Mouse (Mus musculus) hematopoietic stem cell, adult 5-6 weeks (primary cell): ENCODE data around the gene Rgs13. TPM values are rescaled to one million over a fixed set of nuclear protein-coding genes. Genes with fewer than 3 reads are reported as not detected.
"Not testable (repeated sequence)": the region's sequence is repeated elsewhere in the genome, so short reads cannot be mapped to it uniquely, and the experiment has no call there.

Experiments used
- ATAC-seq, 2 experiments: fragments of 125-278 bp in 1 of 2; replicated peaks in 1 of 2; 2 replicates each; pipeline ENCODE4 v1.8.0; 2016 to 2017; ENCODE audit warnings: inconsistent platforms in 2 of 2, mild to moderate bottlenecking in 2 of 2, moderate number of reproducible peaks in 2 of 2, low read depth in 1 of 2, moderate TSS enrichment in 1 of 2; ENCODE audit not compliant: low FRiP score in 2 of 2, poor library complexity in 2 of 2, severe bottlenecking in 2 of 2, insufficient read depth in 1 of 2, low TSS enrichment in 1 of 2
- total RNA-seq: library from RNA; stranded (forward); fragments of 172-1452, 232-1000 nt; gene quantifications from 2 replicates; pipeline ENCODE4 v1.2.3, GENCODE M21; 2017

Rgs13 gene
- total RNA-seq, 1 experiment from 2014 or later: not detected

DNA sequence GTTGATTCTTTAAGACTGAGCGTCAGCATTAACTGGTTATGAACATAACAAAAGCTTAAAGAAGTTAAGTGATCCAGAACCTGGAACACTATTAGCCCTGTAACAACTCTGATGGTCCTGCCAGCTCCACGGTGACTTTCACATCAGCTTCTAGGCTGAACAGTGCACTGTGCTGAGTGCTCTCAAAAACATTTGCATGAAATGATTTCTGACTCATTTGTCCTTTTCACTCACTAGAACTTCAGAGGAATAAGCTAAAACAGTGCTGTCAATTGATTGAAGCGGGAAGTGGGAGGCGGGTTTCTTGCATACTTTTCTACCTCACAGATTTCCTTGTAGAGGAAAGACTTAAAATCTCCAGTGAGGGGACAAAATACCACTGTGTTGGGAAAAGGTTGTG is 8.3 kb downstream of the Rgs13 start:
- ATAC-seq: no peak

DNA sequence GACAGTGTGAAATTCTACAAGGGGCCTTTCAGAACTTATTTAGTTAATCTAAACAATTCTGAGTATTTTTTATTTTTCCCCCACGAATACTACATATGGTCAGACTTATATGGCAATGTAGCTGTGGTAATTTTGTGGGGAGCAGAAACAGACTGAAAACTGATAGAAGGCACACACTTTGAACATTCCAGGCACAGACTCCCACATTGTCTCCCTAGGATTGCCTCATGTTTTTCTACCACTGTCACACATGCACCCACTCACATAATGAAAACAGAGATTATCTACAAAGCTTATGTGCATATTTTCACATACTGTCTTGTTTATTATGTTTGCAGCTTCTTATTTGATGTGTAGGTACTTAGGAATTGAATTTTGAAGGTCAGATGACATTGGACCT is 9.4 kb downstream of the Rgs13 start:
- ATAC-seq: no peak

GRCm38 (mm10) chr1:144166897-144167296 is 10.3 kb downstream of the Rgs13 start:
- ATAC-seq: no peak

DNA sequence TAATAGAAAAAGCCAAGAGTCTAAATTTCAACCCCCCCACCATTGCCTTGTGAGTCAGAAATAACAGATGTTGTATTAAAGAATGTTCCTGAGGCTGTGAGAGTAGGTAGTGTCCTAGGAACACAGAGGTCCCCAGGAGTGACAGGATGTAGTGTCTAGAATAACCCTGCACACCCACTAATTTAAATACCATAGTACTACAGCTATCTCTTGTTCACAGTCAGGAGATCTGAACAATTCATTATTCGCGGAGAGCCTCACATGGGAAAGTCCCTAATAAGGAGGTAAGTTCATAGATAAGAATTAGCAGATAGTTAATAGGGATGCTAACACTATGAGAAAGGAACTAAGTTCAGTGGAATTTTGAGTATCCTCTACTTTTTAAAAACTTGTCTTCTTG is 10.9 kb downstream of the Rgs13 start:
- ATAC-seq: no peak

DNA sequence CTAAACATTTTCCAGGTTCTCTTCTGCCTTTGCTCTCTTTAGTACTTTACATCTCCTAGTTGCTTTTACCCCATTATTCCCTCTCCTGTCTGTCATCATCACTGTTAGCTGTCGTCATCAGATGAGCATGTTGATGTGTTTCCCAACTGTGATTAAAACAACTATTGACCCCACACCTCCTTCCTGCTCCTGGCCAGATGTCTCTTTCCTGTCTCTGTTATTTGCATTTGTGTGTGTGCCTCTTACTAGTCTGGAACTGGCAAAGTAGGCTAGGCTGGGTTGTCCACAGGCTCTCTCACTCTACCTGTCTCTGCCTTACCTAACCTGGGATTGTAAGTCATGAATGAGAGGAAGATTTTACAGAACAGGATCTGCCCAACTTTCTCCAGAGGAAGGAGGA is 24.6 kb downstream of the Rgs13 start:
- ATAC-seq: no peak

GRCm38 (mm10) chr1:144152184-144152525 is 25.0 kb downstream of the Rgs13 start:
- ATAC-seq: no peak

DNA sequence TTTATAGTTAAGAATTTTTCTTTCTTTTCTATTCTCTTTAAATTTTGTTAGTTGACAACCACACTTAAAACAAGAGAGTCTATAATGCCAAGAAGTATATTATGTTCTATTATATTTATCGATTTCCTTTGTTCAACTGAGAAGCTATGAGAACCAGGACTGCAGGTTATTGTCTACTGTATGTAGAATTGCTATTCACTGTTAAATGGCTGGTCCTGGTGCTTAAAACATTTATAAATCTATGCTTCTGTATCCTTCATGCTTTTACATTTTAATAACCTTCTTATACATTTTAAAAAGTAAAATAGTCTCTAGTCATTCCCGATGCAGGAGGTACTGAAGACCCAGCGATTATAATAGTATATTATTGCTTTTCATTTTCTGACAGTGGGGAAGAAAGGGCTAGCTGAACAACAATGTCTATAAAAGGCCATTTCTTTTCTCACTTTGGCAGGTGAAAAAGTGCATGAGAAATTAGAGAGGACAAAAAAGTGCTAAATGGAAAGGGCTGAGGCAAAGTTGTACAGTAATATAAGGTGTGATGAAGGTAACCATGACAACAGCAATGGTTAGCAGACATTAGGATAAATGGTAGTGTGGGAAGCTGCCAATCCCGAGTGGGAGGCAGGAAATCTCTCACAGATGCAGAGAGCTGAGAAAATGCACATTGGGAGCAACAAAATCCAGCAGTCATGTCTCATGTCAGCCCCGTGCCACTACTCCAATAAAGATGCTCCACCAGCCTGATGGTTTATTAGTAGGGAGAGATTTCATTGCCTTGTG is 25.6 kb downstream of the Rgs13 start:
- ATAC-seq: no peak

- ATAC-seq: no peak
Measured at GRCm38 (mm10) chr1:144149997-144150396, 27.2 kb downstream of the Rgs13 start.

DNA sequence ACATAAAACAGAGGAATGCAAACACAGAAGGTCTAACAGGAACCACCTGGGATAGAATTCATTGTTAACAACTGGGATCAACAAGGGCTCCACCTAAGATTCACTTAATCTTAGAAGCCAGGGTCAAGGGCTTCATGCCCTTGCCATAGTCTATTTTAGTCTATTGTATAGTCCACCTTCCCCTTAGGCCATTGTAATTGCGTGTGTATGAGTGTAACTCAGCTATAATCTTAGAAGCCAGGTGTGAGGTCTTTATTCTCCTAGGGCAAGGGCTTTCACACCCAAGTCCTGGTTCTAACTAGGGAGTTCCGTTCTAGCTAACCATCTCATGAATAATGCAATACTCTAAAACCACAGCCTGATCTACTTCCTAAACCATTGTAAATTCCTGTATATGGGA is 35.8 kb downstream of the Rgs13 start:
- ATAC-seq: not testable (repeated sequence)

- ATAC-seq: no peak
Measured at GRCm38 (mm10) chr1:144139847-144140246, 37.3 kb downstream of the Rgs13 start.

- no peak for ATAC-seq
Measured at GRCm38 (mm10) chr1:144127965-144128364, 49.2 kb downstream of the Rgs13 start.

DNA sequence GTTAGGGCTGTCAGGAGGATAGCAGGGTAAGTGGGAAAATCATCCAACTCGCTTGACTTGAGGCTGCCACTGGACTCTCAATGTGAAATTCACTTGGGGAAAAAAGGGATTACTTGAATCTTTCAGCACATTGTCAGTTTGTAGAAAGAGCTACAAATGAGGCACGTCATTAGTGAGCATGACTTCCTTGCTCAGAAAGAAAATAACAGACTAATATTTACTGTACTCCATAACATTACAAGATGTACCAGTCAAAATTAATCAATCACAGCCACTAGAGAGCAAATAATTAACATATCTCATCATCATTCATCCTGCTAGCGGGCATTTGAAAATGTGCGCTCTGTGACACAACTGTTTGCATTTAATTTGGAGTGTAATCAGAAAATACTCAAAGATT is 57.1 kb downstream of the Rgs13 start:
- ATAC-seq: no peak

- no peak for ATAC-seq
Measured at GRCm38 (mm10) chr1:144119456-144119855, 57.7 kb downstream of the Rgs13 start.

GRCm38 (mm10) chr1:144115848-144116727 is 61.1 kb downstream of the Rgs13 start:
- ATAC-seq: no peak

DNA sequence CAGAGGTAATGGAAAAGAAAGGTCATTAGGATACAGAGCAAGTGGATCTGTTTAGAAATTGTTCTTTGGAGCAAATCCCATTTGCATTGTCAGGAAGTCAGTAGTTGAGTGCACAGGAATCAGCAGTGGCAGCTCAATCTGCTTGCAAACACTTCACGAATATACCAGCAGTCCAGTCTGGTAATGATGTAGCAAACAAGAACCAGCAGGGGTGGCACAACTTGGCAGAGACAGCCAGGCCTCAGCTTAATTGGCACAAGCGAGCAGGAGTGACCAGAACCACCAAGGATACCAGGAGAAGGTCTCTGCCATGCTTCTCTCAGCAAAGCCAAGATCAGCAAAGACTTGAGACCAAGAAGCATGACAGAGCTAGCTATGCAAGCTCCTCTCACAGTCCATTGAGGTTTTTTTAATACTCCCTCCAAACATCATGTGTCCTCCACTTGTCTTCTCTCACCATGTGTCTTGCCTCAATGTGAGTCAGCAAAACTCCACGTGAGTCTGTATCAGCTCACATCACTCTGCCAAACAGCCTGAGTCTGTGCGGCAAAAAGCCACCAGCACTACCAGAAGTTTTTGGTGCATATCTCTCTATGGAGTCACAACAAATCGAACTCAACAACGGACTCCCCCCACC is 63.6 kb downstream of the Rgs13 start:
- peak in 1 of 2 experiments; percentile 22; a peak in 1 of 4 replicates for ATAC-seq

- ATAC-seq: no peak
Measured at GRCm38 (mm10) chr1:144112946-144113345, 64.2 kb downstream of the Rgs13 start.

DNA sequence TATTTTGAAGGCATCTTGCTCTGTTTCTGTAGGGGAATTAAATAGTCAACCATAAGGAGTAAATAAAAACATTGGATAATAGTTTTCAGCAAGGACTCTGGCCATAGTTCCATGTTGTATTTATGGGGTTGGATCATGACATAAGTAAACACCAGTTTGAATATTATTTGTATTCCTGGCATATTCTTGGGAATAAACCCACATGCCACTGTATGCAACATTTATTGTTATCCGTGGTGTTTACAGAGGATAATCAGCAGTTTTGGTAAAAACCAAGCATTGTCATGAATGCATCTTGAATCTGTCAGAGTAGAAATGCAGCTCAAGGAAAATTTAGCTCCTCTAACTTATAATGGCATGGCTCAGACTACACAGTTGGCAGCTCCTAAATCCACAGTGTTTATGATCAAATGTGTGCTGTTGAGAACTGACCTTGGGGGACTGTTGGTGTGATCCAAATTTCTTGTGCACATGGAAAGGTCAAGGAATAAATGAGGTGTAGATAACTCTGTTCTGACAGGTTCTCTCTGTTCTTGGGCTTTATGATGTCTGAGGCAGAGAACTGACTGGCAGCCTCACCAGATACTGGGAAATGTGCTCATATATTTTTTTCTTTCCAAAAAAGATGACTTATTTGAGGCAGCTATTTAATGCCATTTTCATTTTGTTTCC is 78.4 kb downstream of the Rgs13 start:
- ATAC-seq: no peak

- no peak for ATAC-seq
Measured at GRCm38 (mm10) chr1:144090410-144090809, 86.8 kb downstream of the Rgs13 start.
